Mouse (Mus musculus): Measurements from ENCODE around the gene Gm20388. TPM values are rescaled to one million over a fixed set of nuclear protein-coding genes. Genes with fewer than 3 reads are reported as not detected.

The Gm20388 gene
- polyA plus RNA-seq, 1 experiment from 2014 or later: not detected

GRCm38 (mm10) chr8:121200069-121200468, 1289.4 kb downstream of the Gm20388 start:
- no peaks in the 10 kb centered on the region for H3K36me3 ChIP-seq
- WGBS: 75% methylated on average over 12 of the region's 12 CpGs
- no peak overlapping the region for H3K27ac ChIP-seq (replicated peaks)
- H3K4me3 ChIP-seq: no peak overlapping the region
- no peaks in the 10 kb centered on the region for H3K9me3 ChIP-seq
- peaks cover 11% of the 10 kb centered on the region for H3K4me1 ChIP-seq
- no peaks in the 10 kb centered on the region for H3K27me3 ChIP-seq
- no peak overlapping the region for H3K4me2 ChIP-seq (replicated peaks)
- no peak overlapping the region for H3K9ac ChIP-seq (replicated peaks)
- no peak for ATAC-seq (replicated peaks)

GRCm38 (mm10) chr8:121200979-121201378, 1290.3 kb downstream of the Gm20388 start:
- Histone ChIP-seq H3K27ac (replicated peaks) (no peak overlapping the region), H3K27me3 (no peaks in the 10 kb centered on the region), H3K9ac (replicated peaks) (no peak overlapping the region), H3K9me3 (no peaks in the 10 kb centered on the region), H3K36me3 (no peaks in the 10 kb centered on the region), H3K4me1 (peaks cover 11% of the 10 kb centered on the region), H3K4me2 (replicated peaks) (no peak overlapping the region), H3K4me3 (no peak overlapping the region)
- no peak for ATAC-seq (replicated peaks)
- 53% methylated on average over 3 of the region's 3 CpGs for WGBS

- 76% methylated on average over 7 of the region's 7 CpGs for WGBS
- no peak overlapping the region for H3K9ac ChIP-seq (replicated peaks)
- no peak overlapping the region for H3K27ac ChIP-seq (replicated peaks)
- ATAC-seq (replicated peaks): no peak
- H3K4me2 ChIP-seq (replicated peaks): no peak overlapping the region
- H3K9me3 ChIP-seq: no peaks in the 10 kb centered on the region
- no peaks in the 10 kb centered on the region for H3K27me3 ChIP-seq
- H3K4me3 ChIP-seq: no peak overlapping the region
- no peaks in the 10 kb centered on the region for H3K36me3 ChIP-seq
- peaks cover 11% of the 10 kb centered on the region for H3K4me1 ChIP-seq
Observed at GRCm38 (mm10) chr8:121201651-121202050, 1291.0 kb downstream of the Gm20388 start.

GRCm38 (mm10) chr8:121203612-121204376, 1293.2 kb downstream of the Gm20388 start:
- Histone ChIP-seq H3K27me3 (no peaks in the 10 kb centered on the region), H3K36me3 (no peaks in the 10 kb centered on the region), H3K9ac (replicated peaks) (no peak overlapping the region), H3K9me3 (no peaks in the 10 kb centered on the region), H3K4me2 (replicated peaks) (no peak overlapping the region), H3K4me3 (no peak overlapping the region), H3K27ac (replicated peaks) (peak overlapping the region; percentile 35; the same call in 1 of the 2 replicates), H3K4me1 (peaks cover 15% of the 10 kb centered on the region)
- peak; percentile 60; the same call in 1 of the 2 replicates for ATAC-seq (replicated peaks)
- 53% methylated on average over 19 of the region's 19 CpGs for WGBS

GRCm38 (mm10) chr8:121207171-121207570, 1296.5 kb downstream of the Gm20388 start:
- Histone ChIP-seq H3K4me2 (replicated peaks) (no peak overlapping the region), H3K9me3 (no peaks in the 10 kb centered on the region), H3K36me3 (no peaks in the 10 kb centered on the region), H3K4me1 (peaks cover 20% of the 10 kb centered on the region), H3K27ac (replicated peaks) (no peak overlapping the region), H3K27me3 (no peaks in the 10 kb centered on the region), H3K9ac (replicated peaks) (no peak overlapping the region), H3K4me3 (no peak overlapping the region)
- WGBS: 78% methylated on average over 2 of the region's 2 CpGs
- ATAC-seq (replicated peaks): no peak

GRCm38 (mm10) chr8:121210627-121211026, 1300.0 kb downstream of the Gm20388 start:
- Histone ChIP-seq H3K9me3 (no peaks in the 10 kb centered on the region), H3K4me3 (no peak overlapping the region), H3K36me3 (no peaks in the 10 kb centered on the region), H3K27me3 (no peaks in the 10 kb centered on the region), H3K9ac (replicated peaks) (no peak overlapping the region), H3K27ac (replicated peaks) (no peak overlapping the region), H3K4me1 (peaks cover 9% of the 10 kb centered on the region), H3K4me2 (replicated peaks) (no peak overlapping the region)
- ATAC-seq (replicated peaks): no peak
- WGBS: 97% methylated on average over 3 of the region's 3 CpGs

- H3K36me3 ChIP-seq: no peaks in the 10 kb centered on the region
- no peak overlapping the region for H3K4me2 ChIP-seq (replicated peaks)
- H3K9me3 ChIP-seq: no peaks in the 10 kb centered on the region
- peaks cover 9% of the 10 kb centered on the region for H3K4me1 ChIP-seq
- no peak for ATAC-seq (replicated peaks)
- no peak overlapping the region for H3K4me3 ChIP-seq
- no peaks in the 10 kb centered on the region for H3K27me3 ChIP-seq
- no peak overlapping the region for H3K27ac ChIP-seq (replicated peaks)
- WGBS: 55% methylated on average over 15 of the region's 15 CpGs
- H3K9ac ChIP-seq (replicated peaks): no peak overlapping the region
Observed at GRCm38 (mm10) chr8:121213236-121213635, 1302.6 kb downstream of the Gm20388 start.

- Histone ChIP-seq H3K9ac (replicated peaks) (no peak overlapping the region), H3K4me3 (no peak overlapping the region), H3K4me2 (replicated peaks) (no peak overlapping the region), H3K27me3 (no peaks in the 10 kb centered on the region), H3K27ac (replicated peaks) (no peak overlapping the region), H3K36me3 (no peaks in the 10 kb centered on the region), H3K9me3 (no peaks in the 10 kb centered on the region), H3K4me1 (peaks cover 6% of the 10 kb centered on the region)
- 61% methylated on average over 10 of the region's 10 CpGs for WGBS
- ATAC-seq (replicated peaks): no peak
Observed at GRCm38 (mm10) chr8:121213651-121214050, 1303.0 kb downstream of the Gm20388 start.

GRCm38 (mm10) chr8:121214975-121215374, 1304.3 kb downstream of the Gm20388 start:
- Histone ChIP-seq H3K4me1 (no peaks in the 10 kb centered on the region), H3K27ac (replicated peaks) (no peak overlapping the region), H3K4me2 (replicated peaks) (no peak overlapping the region), H3K4me3 (no peak overlapping the region), H3K9me3 (no peaks in the 10 kb centered on the region), H3K27me3 (no peaks in the 10 kb centered on the region), H3K9ac (replicated peaks) (no peak overlapping the region), H3K36me3 (no peaks in the 10 kb centered on the region)
- no peak for ATAC-seq (replicated peaks)
- 74% methylated on average over 10 of the region's 10 CpGs for WGBS

- no peaks in the 10 kb centered on the region for H3K36me3 ChIP-seq
- H3K4me1 ChIP-seq: no peaks in the 10 kb centered on the region
- no peaks in the 10 kb centered on the region for H3K9me3 ChIP-seq
- H3K27ac ChIP-seq (replicated peaks): no peak overlapping the region
- no peak overlapping the region for H3K4me2 ChIP-seq (replicated peaks)
- no peak overlapping the region for H3K4me3 ChIP-seq
- no peak overlapping the region for H3K9ac ChIP-seq (replicated peaks)
- no peaks in the 10 kb centered on the region for H3K27me3 ChIP-seq
- WGBS: 89% methylated on average over 10 of the region's 10 CpGs
- no peak for ATAC-seq (replicated peaks)
Observed at GRCm38 (mm10) chr8:121216441-121216949, 1305.9 kb downstream of the Gm20388 start.

- no peak overlapping the region for H3K4me2 ChIP-seq (replicated peaks)
- H3K9me3 ChIP-seq: no peaks in the 10 kb centered on the region
- no peaks in the 10 kb centered on the region for H3K4me1 ChIP-seq
- no peak overlapping the region for H3K27ac ChIP-seq (replicated peaks)
- no peaks in the 10 kb centered on the region for H3K27me3 ChIP-seq
- ATAC-seq (replicated peaks): no peak
- WGBS: 94% methylated on average over 3 of the region's 3 CpGs
- H3K9ac ChIP-seq (replicated peaks): no peak overlapping the region
- no peak overlapping the region for H3K4me3 ChIP-seq
- no peaks in the 10 kb centered on the region for H3K36me3 ChIP-seq
Observed at GRCm38 (mm10) chr8:121218486-121218885, 1307.8 kb downstream of the Gm20388 start.

- no peak for ATAC-seq (replicated peaks)
- H3K4me2 ChIP-seq (replicated peaks): no peak overlapping the region
- no peak overlapping the region for H3K4me3 ChIP-seq
- H3K27ac ChIP-seq (replicated peaks): no peak overlapping the region
- H3K4me1 ChIP-seq: no peaks in the 10 kb centered on the region
- no peaks in the 10 kb centered on the region for H3K27me3 ChIP-seq
- 49% methylated on average over 33 of the region's 33 CpGs for WGBS
- H3K9ac ChIP-seq (replicated peaks): no peak overlapping the region
- no peaks in the 10 kb centered on the region for H3K36me3 ChIP-seq
- no peaks in the 10 kb centered on the region for H3K9me3 ChIP-seq
Observed at GRCm38 (mm10) chr8:121220103-121220899, 1309.7 kb downstream of the Gm20388 start.

Data from forebrain, embryonic 15.5 days (tissue).